Mouse (Mus musculus) MEL (cell line): Measurements from ENCODE around the gene Gm4756.
"Not testable (repeated sequence)": the region's sequence is repeated elsewhere in the genome, so short reads cannot be mapped to it uniquely, and the experiment has no call there.

Experiments
- BHLHE40 ChIP-seq: IDR thresholded peaks from 2 replicates; pipeline ENCODE4 v1.6.1; 2012; ENCODE audit warnings: low read depth, mild to moderate bottlenecking, inconsistent platforms, low read length, improper control_type of control experiment, borderline replicate concordance
- CTCF ChIP-seq, 3 experiments: IDR thresholded peaks in 2 of 3; conservative IDR thresholded peaks in 1 of 3; 2 replicates each; pipeline ENCODE4 v1.5.1; 2011 to 2012; ENCODE audit warnings: low read length in 3 of 3, low read depth in 2 of 3, mild to moderate bottlenecking in 2 of 3, improper control_type of control experiment in 1 of 3, inconsistent platforms in 1 of 3, mixed read lengths in 1 of 3, moderate library complexity in 1 of 3; ENCODE audit not compliant: control insufficient read depth in 1 of 3, insufficient read depth in 1 of 3, poor library complexity in 1 of 3, severe bottlenecking in 1 of 3
- KAT2A ChIP-seq: conservative IDR thresholded peaks from 2 replicates; pipeline ENCODE4 v1.6.1; 2012; ENCODE audit warnings: low read depth, low read length, improper control_type of control experiment, inconsistent platforms
- POLR2A ChIP-seq, 2 experiments: IDR thresholded peaks; 2 replicates each; pipeline ENCODE4 v1.6.1; 2011 to 2012; ENCODE audit warnings: low read length in 2 of 2, mild to moderate bottlenecking in 2 of 2, control low read depth in 1 of 2, improper control_type of control experiment in 1 of 2, low read depth in 1 of 2, moderate library complexity in 1 of 2; ENCODE audit not compliant: control insufficient read depth in 1 of 2, insufficient read depth in 1 of 2, poor library complexity in 1 of 2
- ZNF384 ChIP-seq: IDR thresholded peaks from 2 replicates; pipeline ENCODE4 v1.6.1; 2012; ENCODE audit warnings: low read depth, mild to moderate bottlenecking, inconsistent platforms, low read length, improper control_type of control experiment

DNA sequence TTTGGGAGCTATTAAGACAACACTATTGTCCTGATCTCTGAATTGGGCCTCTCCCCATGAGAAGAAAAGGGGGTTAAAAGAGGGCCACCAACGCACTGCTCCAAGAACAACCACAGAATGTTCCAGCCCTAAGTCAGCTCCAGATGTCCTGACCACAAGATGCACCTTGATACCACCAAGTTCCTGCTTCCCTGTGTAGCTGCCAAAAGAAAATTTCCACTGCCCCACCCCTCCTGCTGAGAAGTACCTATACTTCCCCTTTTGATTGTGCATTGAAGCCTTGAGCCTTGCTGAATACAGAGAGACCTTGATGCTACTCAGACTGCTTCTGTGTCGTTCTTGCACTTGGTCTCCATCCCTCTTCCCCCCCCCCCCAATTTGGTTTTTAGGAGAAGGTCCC, 50.7 kb downstream of the Gm4756 start:
- not testable (repeated sequence) for TF ChIP-seq BHLHE40; KAT2A; CTCF (IDR thresholded peaks at IDR 0.05 in 2 of 3, conservative IDR thresholded peaks at IDR 0.05 in 1 of 3; ENCODE audit: control insufficient read depth in 1 of 3, insufficient read depth in 1 of 3, low read depth in 2 of 3, low read length in 3 of 3, poor library complexity in 1 of 3, severe bottlenecking in 1 of 3); POLR2A (IDR thresholded peaks at IDR 0.05; ENCODE audit: control insufficient read depth in 1 of 2, insufficient read depth in 1 of 2, low read depth in 1 of 2, low read length in 2 of 2, poor library complexity in 1 of 2); ZNF384
